Mouse (Mus musculus) lung, adult 2 months (tissue): ENCODE data around the gene Cd24a.

Experiments
- CTCF ChIP-seq: fragments of 200-500 bp; IDR thresholded peaks from 2 replicates; pipeline ENCODE4 v1.5.1; 2011; ENCODE audit warnings: mild to moderate bottlenecking, low read length, control low read depth; ENCODE audit not compliant: insufficient read depth
- POLR2A ChIP-seq: fragments of 200-500 bp; IDR thresholded peaks from 2 replicates; pipeline ENCODE4 v1.6.1; 2011; ENCODE audit warnings: low read depth, mild to moderate bottlenecking, control low read depth, low read length, borderline replicate concordance; ENCODE audit errors: extremely low read depth

DNA sequence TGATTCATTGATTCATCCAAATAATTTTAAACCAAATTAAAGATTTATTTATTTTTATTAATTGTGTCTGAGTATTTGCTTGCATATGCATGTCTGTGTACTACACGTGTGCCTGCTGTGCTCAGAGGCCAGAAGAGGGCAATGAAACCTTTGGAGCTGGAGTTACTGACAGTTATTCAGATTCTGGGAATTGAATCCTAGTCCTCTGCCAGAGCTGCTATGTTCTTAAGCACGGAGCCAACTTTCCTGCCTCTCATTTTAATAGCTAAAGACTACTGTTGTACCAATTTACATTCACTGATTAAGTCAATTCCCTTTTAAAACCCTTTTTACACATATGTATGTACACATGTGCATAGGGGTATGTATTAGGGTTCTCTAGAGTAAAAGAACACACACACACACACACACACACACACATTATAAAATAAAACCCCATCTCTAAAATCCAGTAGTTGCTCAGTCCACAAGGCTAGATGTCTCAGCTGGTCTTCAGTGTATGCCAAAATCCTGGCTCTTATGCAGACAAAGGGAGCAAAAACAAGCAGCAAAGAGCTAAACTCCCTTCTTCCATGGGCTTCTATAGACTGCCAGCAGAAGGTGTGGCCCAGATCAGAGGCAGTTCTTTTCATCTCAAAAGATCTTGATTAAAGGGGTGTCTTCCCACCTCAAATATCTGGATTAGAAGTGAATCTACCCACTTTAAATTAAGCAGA, 53.7 kb downstream of the Cd24a start:
- TF ChIP-seq POLR2A (no peak), CTCF (no peak)
